Mouse (Mus musculus) cortical plate, adult 2 months (tissue): Measurements from ENCODE around the gene BC051019. TPM values are rescaled to one million over a fixed set of nuclear protein-coding genes. Genes with fewer than 3 reads are reported as not detected.

Source experiments
- H3K27ac ChIP-seq: fragments of 200-500 bp; 2 replicates; pipeline ENCODE4 v1.5.1; 2012; ENCODE audit warnings: low read length, control low read depth, inconsistent platforms; ENCODE audit not compliant: insufficient read depth
- H3K4me1 ChIP-seq: fragments of 200-500 bp; 2 replicates; pipeline ENCODE4 v1.6.1; 2011; ENCODE audit warnings: low read length; ENCODE audit not compliant: control insufficient read depth, insufficient read depth
- H3K4me3 ChIP-seq: fragments of 200-500 bp; 2 replicates; pipeline ENCODE4 v1.5.1; 2011; ENCODE audit warnings: mild to moderate bottlenecking, low read length, control low read depth; ENCODE audit not compliant: insufficient read depth
- CTCF ChIP-seq: fragments of 200-500 bp; IDR thresholded peaks from 2 replicates; pipeline ENCODE4 v1.5.1; 2011; ENCODE audit warnings: mild to moderate bottlenecking, control low read depth, low read length; ENCODE audit not compliant: insufficient read depth; ENCODE audit errors: extremely low read depth
- POLR2A ChIP-seq: fragments of 200-500 bp; IDR thresholded peaks from 2 replicates; pipeline ENCODE4 v1.6.1; 2011; ENCODE audit warnings: mild to moderate bottlenecking, low read length, control low read depth; ENCODE audit not compliant: insufficient read depth; ENCODE audit errors: extremely low read depth
- polyA plus RNA-seq: library from polyadenylated mRNA; depleted of rRNA; stranded (reverse); fragments of >200 nt; gene quantifications from 2 replicates; pipeline ENCODE4 v1.2.3, GENCODE M21; 2012

BC051019 gene
- polyA plus RNA-seq, 1 experiment = 0.31 TPM

- TF ChIP-seq CTCF (no peak), POLR2A (no peak)
- no peak overlapping the region for H3K4me3 ChIP-seq
- no peaks in the 10 kb centered on the region for H3K4me1 ChIP-seq
- H3K27ac ChIP-seq = no peak overlapping the region
Measured at GRCm38 (mm10) chr7:109695339-109695726, 28.3 kb downstream of the BC051019 start.

GRCm38 (mm10) chr7:109694576-109695338 is 28.9 kb downstream of the BC051019 start:
- no peak overlapping the region for H3K4me3 ChIP-seq
- no peak overlapping the region for H3K27ac ChIP-seq
- H3K4me1 ChIP-seq = no peaks in the 10 kb centered on the region
- no peak for TF ChIP-seq POLR2A
- no peak for TF ChIP-seq CTCF

- TF ChIP-seq CTCF (no peak), POLR2A (no peak)
- Histone ChIP-seq H3K27ac (no peak overlapping the region), H3K4me1 (no peaks in the 10 kb centered on the region), H3K4me3 (no peak overlapping the region)
Measured at GRCm38 (mm10) chr7:109690961-109691360, 32.7 kb downstream of the BC051019 start.

- TF ChIP-seq POLR2A (no peak), CTCF (peak; percentile 32; the same call in 1 of the 2 replicates)
- H3K4me1 ChIP-seq = no peaks in the 10 kb centered on the region
- H3K27ac ChIP-seq = no peak overlapping the region
- H3K4me3 ChIP-seq = no peak overlapping the region
Measured at GRCm38 (mm10) chr7:109690101-109690500, 33.5 kb downstream of the BC051019 start.

GRCm38 (mm10) chr7:109686585-109687128 is 37.0 kb downstream of the BC051019 start:
- no peak for TF ChIP-seq CTCF
- H3K4me3 ChIP-seq = no peak overlapping the region
- H3K27ac ChIP-seq = no peak overlapping the region
- no peaks in the 10 kb centered on the region for H3K4me1 ChIP-seq

GRCm38 (mm10) chr7:109680879-109681278 is 42.8 kb downstream of the BC051019 start:
- Histone ChIP-seq H3K4me1 (no peaks in the 10 kb centered on the region), H3K4me3 (no peak overlapping the region), H3K27ac (no peak overlapping the region)
- TF ChIP-seq POLR2A = no peak
- TF ChIP-seq CTCF = no peak

GRCm38 (mm10) chr7:109680284-109680683 is 43.4 kb downstream of the BC051019 start:
- TF ChIP-seq CTCF (no peak), POLR2A (no peak)
- Histone ChIP-seq H3K27ac (no peak overlapping the region), H3K4me1 (no peaks in the 10 kb centered on the region), H3K4me3 (no peak overlapping the region)

- no peak for TF ChIP-seq POLR2A
- no peak for TF ChIP-seq CTCF
- Histone ChIP-seq H3K27ac (no peak overlapping the region), H3K4me1 (no peaks in the 10 kb centered on the region), H3K4me3 (no peak overlapping the region)
Measured at GRCm38 (mm10) chr7:109674944-109675628, 48.6 kb downstream of the BC051019 start.

- 0 out of 2 replicates have a peak overlapping the region, but pooled peaks have one; percentile 51 for H3K27ac ChIP-seq
- H3K4me1 ChIP-seq = no peaks in the 10 kb centered on the region
- peak overlapping the region; percentile 48 for H3K4me3 ChIP-seq
- no peak for TF ChIP-seq CTCF
- no peak for TF ChIP-seq POLR2A
Measured at GRCm38 (mm10) chr7:109671581-109672471, 51.8 kb downstream of the BC051019 start.
